Mouse (Mus musculus): ENCODE measurements around the gene Gm5797. TPM values are rescaled to one million over a fixed set of nuclear protein-coding genes. Genes with fewer than 3 reads are reported as not detected.
"Not testable (repeated sequence)": the region's sequence is repeated elsewhere in the genome, so short reads cannot be mapped to it uniquely, and the experiment has no call there.

Gm5797 gene
- not detected in 2 replicates for polyA plus RNA-seq (2012; ENCODE audit: insufficient read depth, insufficient read length, missing spikeins)

- not testable (repeated sequence) for H3K4me1 ChIP-seq (ENCODE audit: control insufficient read depth, insufficient read depth, low read length); H3K27ac ChIP-seq (ENCODE audit: insufficient read depth, low read depth, low read length); H3K4me3 ChIP-seq (ENCODE audit: insufficient read depth, low read length)
These were observed at the start of gene Gm5797 for GRCm38 (mm10) chr14:7332295-7332694. Gm5797 (minus strand) TSS chr14:7332395.

GRCm38 (mm10) chr14:7365034-7365433 is 32.8 kb upstream of the Gm5797 start, which contains the start of gene Gm8374:
Gm8374 (minus strand) TSS chr14:7365134.
- not testable (repeated sequence) for H3K4me3 ChIP-seq (ENCODE audit: insufficient read depth, low read length); H3K4me1 ChIP-seq (ENCODE audit: control insufficient read depth, insufficient read depth, low read length); H3K27ac ChIP-seq (ENCODE audit: insufficient read depth, low read depth, low read length)

GRCm38 (mm10) chr14:7315093-7315492 is 17.1 kb downstream of the Gm5797 start:
- H3K27ac ChIP-seq (ENCODE audit: insufficient read depth, low read depth, low read length); H3K4me3 ChIP-seq (ENCODE audit: insufficient read depth, low read length); H3K4me1 ChIP-seq (ENCODE audit: control insufficient read depth, insufficient read depth, low read length): not testable (repeated sequence)

- not testable (repeated sequence) for H3K4me1 ChIP-seq (ENCODE audit: control insufficient read depth, insufficient read depth, low read length); H3K27ac ChIP-seq (ENCODE audit: insufficient read depth, low read depth, low read length); H3K4me3 ChIP-seq (ENCODE audit: insufficient read depth, low read length)
These were observed 17.5 kb downstream of the Gm5797 start, which contains the start of gene Gm3739 for GRCm38 (mm10) chr14:7314661-7315060. Gm3739 (minus strand) TSS chr14:7315049.

Other genes starting within 250 kb of the Gm5797 start
- not detected in 2 replicates for gene Gm3696, start 231.8 kb downstream of the Gm5797 start, polyA plus RNA-seq (2012; ENCODE audit: insufficient read depth, insufficient read length, missing spikeins)
- not detected in 2 replicates for gene Gm6676, start 207.0 kb downstream of the Gm5797 start, polyA plus RNA-seq (2012; ENCODE audit: insufficient read depth, insufficient read length, missing spikeins)
- gene Gm3512, start 157.9 kb downstream of the Gm5797 start, polyA plus RNA-seq (2012; ENCODE audit: insufficient read depth, insufficient read length, missing spikeins) = not detected in 2 replicates
- gene Gm16434, start 137.9 kb downstream of the Gm5797 start, polyA plus RNA-seq (2012; ENCODE audit: insufficient read depth, insufficient read length, missing spikeins) = not detected in 2 replicates
- gene Gm3727, start 67.7 kb downstream of the Gm5797 start, polyA plus RNA-seq (2012; ENCODE audit: insufficient read depth, insufficient read length, missing spikeins) = not detected in 2 replicates
- not detected in 2 replicates for gene Gm3739, start 17.3 kb downstream of the Gm5797 start, polyA plus RNA-seq (2012; ENCODE audit: insufficient read depth, insufficient read length, missing spikeins)
- gene Gm8374, start 32.7 kb upstream of the Gm5797 start, polyA plus RNA-seq (2012; ENCODE audit: insufficient read depth, insufficient read length, missing spikeins) = not detected in 2 replicates
- not detected in 2 replicates for gene Gm3755, start 118.5 kb upstream of the Gm5797 start, polyA plus RNA-seq (2012; ENCODE audit: insufficient read depth, insufficient read length, missing spikeins)
- not detected in 2 replicates for gene Gm3752, start 151.4 kb upstream of the Gm5797 start, polyA plus RNA-seq (2012; ENCODE audit: insufficient read depth, insufficient read length, missing spikeins)
- not detected in 2 replicates for gene Gm3558, start 236.2 kb upstream of the Gm5797 start, polyA plus RNA-seq (2012; ENCODE audit: insufficient read depth, insufficient read length, missing spikeins)